Mouse (Mus musculus) heart, embryonic 10.5 days (tissue): Measurements from ENCODE around the gene Cdkn2a. TPM values are rescaled to one million over a fixed set of nuclear protein-coding genes. Genes with fewer than 3 reads are reported as not detected.

Source experiments
- DNase-seq: peaks from one replicate; pipeline ENCODE4 v3.0.0-alpha.2; 2017; ENCODE audit warnings: low spot score
- H3K27ac ChIP-seq: fragments of 300-500 bp; sonication (generic); 2 replicates; pipeline ENCODE4 v1.5.1; 2016; ENCODE audit warnings: mild to moderate bottlenecking
- H3K27me3 ChIP-seq: fragments of 300-500 bp; sonication (generic); 2 replicates; pipeline ENCODE4 v1.6.1; 2016; ENCODE audit warnings: mild to moderate bottlenecking; ENCODE audit not compliant: poor library complexity, insufficient read depth, severe bottlenecking
- H3K36me3 ChIP-seq: fragments of 300-500 bp; sonication (generic); 2 replicates; pipeline ENCODE4 v1.6.1; 2016; ENCODE audit warnings: mild to moderate bottlenecking, moderate library complexity
- H3K4me1 ChIP-seq: fragments of 300-500 bp; sonication (generic); 2 replicates; pipeline ENCODE4 v1.6.1; 2016; ENCODE audit warnings: mild to moderate bottlenecking
- H3K4me3 ChIP-seq: fragments of 300-500 bp; sonication (generic); 2 replicates; pipeline ENCODE4 v1.5.1; 2016; ENCODE audit warnings: mild to moderate bottlenecking, moderate library complexity
- H3K9me3 ChIP-seq: fragments of 300-500 bp; sonication (generic); 2 replicates; pipeline ENCODE4 v1.6.1; 2016; ENCODE audit warnings: mild to moderate bottlenecking, moderate library complexity
- WGBS: fragments of 180-500 bp; shearing (Covaris S2); methylation state at CpG from one replicate; pipeline ENCODE4 v1.1.7; 2016; 5-methylcytosine and 5-hydroxymethylcytosine counted together
- polyA plus RNA-seq: library from polyadenylated mRNA; unstranded; fragments of >200 nt; fragmentation: Nextera tagmentation; extraction: Ambion mirVana; gene quantifications from 2 replicates; pipeline ENCODE4 v1.2.1, GENCODE M21; 2016

The Cdkn2a gene
- polyA plus RNA-seq, 1 experiment from 2014 or later, result not detected

DNA sequence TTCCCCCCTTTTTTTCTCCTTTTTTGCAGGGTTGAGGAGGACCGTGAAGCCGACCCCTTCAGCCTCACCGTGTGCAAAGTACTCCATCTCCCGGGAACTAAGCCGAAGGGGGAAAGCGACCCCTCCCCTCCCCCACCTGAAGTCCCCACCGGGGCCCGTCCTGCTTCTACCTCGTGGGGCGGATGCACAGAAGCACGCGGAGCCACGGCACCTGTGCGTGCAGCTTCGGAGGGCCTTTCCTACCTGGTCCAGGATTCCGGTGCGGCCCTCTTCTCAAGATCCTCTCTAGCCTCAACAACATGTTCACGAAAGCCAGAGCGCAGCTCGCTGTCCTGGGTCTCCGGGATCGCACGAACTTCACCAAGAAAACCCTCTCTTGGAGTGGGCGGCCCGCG is 365 bp downstream of the Cdkn2a start:
- Histone ChIP-seq H3K9me3 (no peaks in the 10 kb centered on the region), H3K27ac (no peak overlapping the region)
- WGBS, result under 1% methylated on average over 26 of the region's 26 CpGs

GRCm38 (mm10) chr4:89293516-89293915 is 937 bp downstream of the Cdkn2a start:
- Histone ChIP-seq H3K27ac (no peak overlapping the region), H3K27me3 (peaks cover 100% of the 10 kb centered on the region), H3K36me3 (no peaks in the 10 kb centered on the region), H3K4me3 (no peak overlapping the region), H3K9me3 (no peaks in the 10 kb centered on the region), H3K4me1 (peaks cover 8% of the 10 kb centered on the region; the same call in 1 of the 2 replicates)
- WGBS, result 4% methylated on average over 7 of the region's 7 CpGs
- no peak for DNase-seq

More for the DNA sequence above, 365 bp downstream of the Cdkn2a start:
- H3K4me3 ChIP-seq, result peak overlapping the region; percentile 72
- H3K4me1 ChIP-seq, result peaks cover 8% of the 10 kb centered on the region; the same call in 1 of the 2 replicates
- DNase-seq, result no peak
- peaks cover 97% of the 10 kb centered on the region for H3K27me3 ChIP-seq
- no peaks in the 10 kb centered on the region for H3K36me3 ChIP-seq

DNA sequence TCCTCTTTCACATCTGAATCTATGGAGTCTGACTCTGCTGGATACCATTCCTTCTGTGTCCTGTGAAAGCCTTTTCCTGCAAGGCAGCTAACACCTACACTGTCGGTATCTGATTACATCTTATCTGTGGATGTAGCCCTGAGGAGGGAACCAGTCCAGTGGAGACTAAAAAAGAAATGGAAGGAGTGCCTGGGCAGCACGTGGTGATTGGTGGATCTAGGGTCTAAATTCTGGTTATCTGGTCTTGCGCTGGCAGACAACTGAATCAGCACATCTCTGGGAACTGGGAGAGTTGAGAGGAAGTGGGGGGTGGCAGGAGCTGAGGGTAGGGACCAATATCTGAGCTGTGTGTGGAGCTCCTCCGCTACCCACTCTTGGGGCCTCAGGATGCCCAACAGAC is 5.4 kb downstream of the Cdkn2a start:
- WGBS, result under 1% methylated on average over 4 of the region's 4 CpGs
- no peak for DNase-seq
- H3K9me3 ChIP-seq, result no peaks in the 10 kb centered on the region
- H3K27me3 ChIP-seq, result peaks cover 95% of the 10 kb centered on the region
- H3K27ac ChIP-seq, result no peak overlapping the region
- no peak overlapping the region for H3K4me3 ChIP-seq
- no peaks in the 10 kb centered on the region for H3K36me3 ChIP-seq
- H3K4me1 ChIP-seq, result peaks cover under 1% of the 10 kb centered on the region; the same call in 1 of the 2 replicates

GRCm38 (mm10) chr4:89286566-89286965 is 7.9 kb downstream of the Cdkn2a start:
- H3K4me1 ChIP-seq, result peaks cover 7% of the 10 kb centered on the region
- H3K9me3 ChIP-seq, result no peaks in the 10 kb centered on the region
- H3K36me3 ChIP-seq, result no peaks in the 10 kb centered on the region
- peaks cover 95% of the 10 kb centered on the region for H3K27me3 ChIP-seq
- no peak overlapping the region for H3K27ac ChIP-seq
- WGBS, result 5% methylated on average over 1 of the region's 1 CpGs
- DNase-seq, result no peak
- H3K4me3 ChIP-seq, result no peak overlapping the region

- H3K27ac ChIP-seq, result no peak overlapping the region
- WGBS, result 35% methylated on average over 7 of the region's 7 CpGs
- no peak for DNase-seq
Observed at GRCm38 (mm10) chr4:89285688-89286087, 8.8 kb downstream of the Cdkn2a start.

GRCm38 (mm10) chr4:89282661-89283060 is 11.8 kb downstream of the Cdkn2a start:
- DNase-seq, result no peak
- no peaks in the 10 kb centered on the region for H3K9me3 ChIP-seq
- H3K27ac ChIP-seq, result no peak overlapping the region
- H3K36me3 ChIP-seq, result no peaks in the 10 kb centered on the region
- peaks cover 7% of the 10 kb centered on the region for H3K4me1 ChIP-seq
- peaks cover 95% of the 10 kb centered on the region for H3K27me3 ChIP-seq
- WGBS, result under 1% methylated on average over 12 of the region's 12 CpGs
- H3K4me3 ChIP-seq, result no peak overlapping the region

More at GRCm38 (mm10) chr4:89285688-89286087, 8.8 kb downstream of the Cdkn2a start:
- Histone ChIP-seq H3K4me3 (no peak overlapping the region), H3K27me3 (peaks cover 95% of the 10 kb centered on the region), H3K36me3 (no peaks in the 10 kb centered on the region), H3K4me1 (peaks cover 7% of the 10 kb centered on the region), H3K9me3 (no peaks in the 10 kb centered on the region)

- peaks cover 95% of the 10 kb centered on the region for H3K27me3 ChIP-seq
- peaks cover 7% of the 10 kb centered on the region for H3K4me1 ChIP-seq
- no peak overlapping the region for H3K27ac ChIP-seq
- H3K36me3 ChIP-seq, result no peaks in the 10 kb centered on the region
- no peak for DNase-seq
- H3K9me3 ChIP-seq, result no peaks in the 10 kb centered on the region
- H3K4me3 ChIP-seq, result peak overlapping the region; percentile 45
- WGBS, result 0% methylated on average over 25 of the region's 25 CpGs
Observed at GRCm38 (mm10) chr4:89282036-89282566, 12.4 kb downstream of the Cdkn2a start.

DNA sequence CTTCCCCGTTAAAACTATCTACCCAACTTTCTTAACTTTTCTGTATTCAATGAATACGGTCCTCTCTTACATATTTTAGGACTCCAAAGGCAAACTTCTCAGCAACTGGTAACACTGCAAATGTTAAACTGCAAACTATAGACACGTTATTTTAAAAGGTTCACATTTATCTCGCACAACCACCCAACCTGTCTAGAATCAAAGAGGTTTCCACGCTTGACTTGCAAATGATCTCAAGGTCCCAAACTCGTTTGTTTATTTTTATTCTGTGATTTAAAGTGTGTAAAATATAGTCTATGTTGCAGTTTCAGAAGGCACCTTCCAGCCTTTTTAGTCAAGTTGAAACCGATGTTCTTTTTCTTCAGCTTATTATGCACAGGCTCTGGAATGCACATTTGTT is 13.2 kb downstream of the Cdkn2a start:
- no peaks in the 10 kb centered on the region for H3K36me3 ChIP-seq
- H3K4me1 ChIP-seq, result peaks cover 7% of the 10 kb centered on the region

DNA sequence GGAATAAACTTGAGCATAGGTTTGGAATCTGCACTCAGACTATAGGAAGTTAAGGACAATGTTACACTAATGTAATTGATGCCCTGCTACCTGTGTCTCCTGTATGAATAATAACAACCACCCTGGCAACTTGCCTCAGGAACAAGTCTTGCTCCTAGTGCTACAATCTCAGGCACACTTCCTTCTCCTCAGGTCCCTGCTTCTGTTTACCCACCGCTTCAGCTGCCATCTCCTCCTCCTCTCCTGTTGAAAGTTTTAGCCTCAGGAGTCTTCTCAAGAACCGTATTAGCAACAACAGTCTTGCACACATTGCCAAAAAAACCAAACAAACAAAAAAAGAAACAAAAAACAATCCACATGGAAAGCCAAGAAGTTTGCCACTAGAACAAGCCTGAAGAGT is 14.8 kb downstream of the Cdkn2a start:
- WGBS, result 0% methylated on average over 2 of the region's 2 CpGs
- Histone ChIP-seq H3K4me1 (peaks cover 7% of the 10 kb centered on the region), H3K27ac (no peak overlapping the region), H3K36me3 (no peaks in the 10 kb centered on the region), H3K27me3 (peaks cover 100% of the 10 kb centered on the region), H3K4me3 (no peak overlapping the region), H3K9me3 (no peaks in the 10 kb centered on the region)
- no peak for DNase-seq

More for the DNA sequence above, 13.2 kb downstream of the Cdkn2a start:
- 1% methylated on average over 7 of the region's 7 CpGs for WGBS
- Histone ChIP-seq H3K27ac (no peak overlapping the region), H3K9me3 (no peaks in the 10 kb centered on the region), H3K4me3 (no peak overlapping the region), H3K27me3 (peaks cover 96% of the 10 kb centered on the region)
- no peak for DNase-seq

- Histone ChIP-seq H3K9me3 (no peaks in the 10 kb centered on the region), H3K4me1 (peaks cover 7% of the 10 kb centered on the region), H3K27me3 (peaks cover 100% of the 10 kb centered on the region), H3K27ac (no peak overlapping the region), H3K36me3 (no peaks in the 10 kb centered on the region), H3K4me3 (no peak overlapping the region)
- no peak for DNase-seq
- WGBS, result 8% methylated on average over 5 of the region's 5 CpGs
Observed at GRCm38 (mm10) chr4:89277381-89277940, 17.0 kb downstream of the Cdkn2a start.

- under 1% methylated on average over 37 of the region's 37 CpGs for WGBS
- no peak overlapping the region for H3K4me3 ChIP-seq
- no peak overlapping the region for H3K27ac ChIP-seq
- DNase-seq, result no peak
- peaks cover under 1% of the 10 kb centered on the region; the same call in 1 of the 2 replicates for H3K4me1 ChIP-seq
- peaks cover 100% of the 10 kb centered on the region for H3K27me3 ChIP-seq
- no peaks in the 10 kb centered on the region for H3K9me3 ChIP-seq
- no peaks in the 10 kb centered on the region for H3K36me3 ChIP-seq
Observed at GRCm38 (mm10) chr4:89276669-89277219, 17.7 kb downstream of the Cdkn2a start.

DNA sequence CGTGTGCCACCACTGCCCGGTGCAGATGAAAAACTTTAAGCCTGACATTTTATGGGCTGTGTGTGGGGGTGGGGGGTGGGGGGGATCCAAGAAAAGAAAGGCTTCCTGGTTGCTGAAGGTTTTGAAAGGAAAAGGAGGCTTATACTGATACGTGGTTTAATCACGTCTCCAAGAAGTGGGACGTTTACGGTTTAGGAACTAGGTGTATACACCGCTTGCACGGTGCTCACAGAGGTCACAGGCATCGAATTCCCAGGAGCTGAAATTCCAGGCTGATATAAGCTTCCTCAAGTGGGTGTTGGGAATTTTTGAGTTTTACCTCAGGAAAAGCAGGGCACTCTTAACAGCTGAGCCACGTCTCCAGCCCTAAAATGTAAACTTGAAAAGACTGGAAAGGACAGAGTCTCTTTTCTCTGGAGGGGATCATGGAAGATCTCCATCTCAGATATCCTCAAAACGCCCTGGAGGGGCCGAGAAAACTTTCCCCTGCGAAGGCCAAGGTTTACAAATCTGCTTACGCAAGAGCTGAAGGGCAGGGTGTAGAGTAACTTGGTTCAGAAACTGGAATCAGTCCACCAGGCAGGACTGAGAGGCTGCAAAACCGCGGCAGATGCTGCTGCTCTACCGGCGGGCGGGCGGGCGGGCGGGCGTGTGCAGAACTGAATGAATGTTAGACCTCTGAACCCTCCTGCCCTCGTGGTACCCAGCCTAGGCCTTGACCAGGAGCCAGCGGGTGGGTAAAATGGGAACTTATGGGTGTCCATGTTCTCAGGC is 18.5 kb downstream of the Cdkn2a start:
- H3K9me3 ChIP-seq, result no peaks in the 10 kb centered on the region
- no peak overlapping the region for H3K4me3 ChIP-seq
- DNase-seq, result no peak
- no peaks in the 10 kb centered on the region for H3K36me3 ChIP-seq
- no peaks in the 10 kb centered on the region for H3K4me1 ChIP-seq
- WGBS, result 1% methylated on average over 25 of the region's 25 CpGs
- peaks cover 98% of the 10 kb centered on the region for H3K27me3 ChIP-seq
- no peak overlapping the region for H3K27ac ChIP-seq
